Mouse (Mus musculus): Measurements from ENCODE around the gene Casp6. TPM values are rescaled to one million over a fixed set of nuclear protein-coding genes. Genes with fewer than 3 reads are reported as not detected.

The Casp6 gene
- polyA plus RNA-seq, 1 experiment from 2014 or later, result 87.4 TPM

DNA sequence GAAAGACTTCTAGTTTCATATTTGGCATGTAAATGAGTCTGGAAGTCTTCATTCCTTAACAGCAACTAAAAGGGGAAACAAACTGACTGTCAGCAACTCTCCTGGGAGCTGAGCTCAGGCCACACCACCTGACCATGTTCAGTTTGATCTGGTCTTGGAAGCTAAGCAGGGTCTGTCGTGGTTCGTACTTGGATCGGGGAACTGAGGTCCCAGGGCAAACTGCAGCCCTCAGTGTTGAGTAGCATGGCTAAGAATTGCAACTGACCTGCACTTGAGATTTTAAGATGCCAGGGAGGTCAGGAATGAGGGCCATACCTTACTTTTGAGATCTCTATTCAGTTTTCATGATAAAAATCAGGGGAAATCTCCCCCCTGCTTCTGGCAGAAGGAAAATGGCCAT is 24.6 kb downstream of the Casp6 start:
- no peaks in the 10 kb centered on the region for H3K36me3 ChIP-seq
- WGBS, result 79% methylated on average over 3 of the region's 3 CpGs

DNA sequence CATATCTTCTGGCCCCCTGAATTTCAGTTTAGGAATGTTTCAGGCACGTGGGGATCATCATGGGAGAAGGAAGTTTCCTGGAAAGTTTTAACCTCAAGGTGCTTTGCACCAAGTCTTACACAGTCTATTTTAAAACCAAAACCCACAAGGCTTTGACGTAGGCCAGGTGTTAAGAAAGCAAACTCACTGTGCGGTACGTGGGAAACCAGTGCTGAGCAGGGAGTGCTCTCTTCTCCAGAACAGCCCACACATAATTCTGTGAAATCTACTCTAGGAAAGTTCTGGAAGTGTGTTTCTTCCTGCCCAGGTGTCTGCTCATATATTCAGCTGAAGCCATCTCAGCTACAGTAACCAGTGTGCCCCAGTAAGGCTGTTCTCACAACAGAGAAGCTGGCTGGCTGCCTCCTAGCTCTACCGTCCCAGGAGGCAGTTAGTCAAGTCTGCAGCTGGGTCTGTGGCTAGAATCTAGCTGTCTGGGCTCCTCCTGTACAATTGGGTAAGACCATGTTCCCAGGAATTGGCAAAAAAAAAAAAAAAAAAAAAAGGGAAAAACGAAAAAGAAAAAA is 29.1 kb downstream of the Casp6 start:
- H3K4me2 ChIP-seq, result no peak overlapping the region
- no peak overlapping the region for H3K27ac ChIP-seq
- 54% methylated on average over 6 of the region's 6 CpGs for WGBS
- H3K4me3 ChIP-seq, result no peak overlapping the region
- no peaks in the 10 kb centered on the region for H3K27me3 ChIP-seq
- H3K4me1 ChIP-seq, result no peaks in the 10 kb centered on the region
- no peaks in the 10 kb centered on the region for H3K36me3 ChIP-seq
- H3K9ac ChIP-seq, result no peak overlapping the region
- no peak for ATAC-seq (ENCODE audit: borderline replicate concordance, extremely low read depth, low FRiP score, low TSS enrichment)
- H3K9me3 ChIP-seq, result no peaks in the 10 kb centered on the region

More for the DNA sequence above, 24.6 kb downstream of the Casp6 start:
- no peak for ATAC-seq (ENCODE audit: borderline replicate concordance, extremely low read depth, low FRiP score, low TSS enrichment)
- H3K9me3 ChIP-seq, result no peaks in the 10 kb centered on the region
- no peak overlapping the region for H3K27ac ChIP-seq
- no peak overlapping the region for H3K4me3 ChIP-seq
- H3K4me2 ChIP-seq, result no peak overlapping the region
- no peaks in the 10 kb centered on the region for H3K27me3 ChIP-seq
- no peak overlapping the region for H3K9ac ChIP-seq
- no peaks in the 10 kb centered on the region for H3K4me1 ChIP-seq

GRCm38 (mm10) chr3:129932443-129932842 is 31.2 kb downstream of the Casp6 start:
- Histone ChIP-seq H3K36me3 (no peaks in the 10 kb centered on the region), H3K4me1 (no peaks in the 10 kb centered on the region)
- WGBS, result 32% methylated on average over 4 of the region's 4 CpGs

GRCm38 (mm10) chr3:129936561-129936960 is 35.3 kb downstream of the Casp6 start:
- no peak for ATAC-seq (ENCODE audit: borderline replicate concordance, extremely low read depth, low FRiP score, low TSS enrichment)
- Histone ChIP-seq H3K9ac (no peak overlapping the region), H3K9me3 (no peaks in the 10 kb centered on the region), H3K27ac (no peak overlapping the region), H3K4me3 (no peak overlapping the region), H3K36me3 (no peaks in the 10 kb centered on the region), H3K4me1 (no peaks in the 10 kb centered on the region), H3K4me2 (no peak overlapping the region), H3K27me3 (no peaks in the 10 kb centered on the region)
- 57% methylated on average over 9 of the region's 9 CpGs for WGBS

More at GRCm38 (mm10) chr3:129932443-129932842, 31.2 kb downstream of the Casp6 start:
- Histone ChIP-seq H3K27ac (no peak overlapping the region), H3K4me3 (no peak overlapping the region), H3K27me3 (no peaks in the 10 kb centered on the region), H3K9me3 (no peaks in the 10 kb centered on the region), H3K4me2 (no peak overlapping the region), H3K9ac (no peak overlapping the region)
- no peak for ATAC-seq (ENCODE audit: borderline replicate concordance, extremely low read depth, low FRiP score, low TSS enrichment)

- WGBS, result 40% methylated on average over 3 of the region's 3 CpGs
- Histone ChIP-seq H3K4me3 (no peak overlapping the region), H3K27ac (no peak overlapping the region), H3K9me3 (no peaks in the 10 kb centered on the region), H3K27me3 (no peaks in the 10 kb centered on the region), H3K4me1 (no peaks in the 10 kb centered on the region), H3K4me2 (no peak overlapping the region), H3K36me3 (no peaks in the 10 kb centered on the region), H3K9ac (no peak overlapping the region)
- no peak for ATAC-seq (ENCODE audit: borderline replicate concordance, extremely low read depth, low FRiP score, low TSS enrichment)
Measured at GRCm38 (mm10) chr3:129937848-129938247, 36.6 kb downstream of the Casp6 start.

DNA sequence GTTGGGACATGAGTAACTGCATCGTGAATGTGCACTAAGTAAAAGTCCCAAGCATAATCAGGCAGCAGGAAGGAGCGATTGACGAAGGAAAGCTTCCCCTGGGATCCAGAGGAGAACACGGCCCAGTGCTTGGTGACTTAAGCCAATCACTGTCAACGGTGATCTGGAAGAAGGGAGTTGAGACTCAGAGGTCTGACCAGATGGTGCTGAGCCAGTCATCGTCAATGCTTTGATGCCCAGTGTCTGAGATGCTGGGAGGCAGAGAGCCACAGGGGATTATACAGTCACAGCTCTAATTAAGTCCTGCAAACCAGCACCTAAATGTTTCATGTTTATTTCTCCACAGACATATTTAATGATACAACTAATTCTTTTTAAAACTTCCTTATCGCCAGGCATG is 37.8 kb downstream of the Casp6 start:
- H3K27me3 ChIP-seq, result no peaks in the 10 kb centered on the region
- no peak for ATAC-seq (ENCODE audit: borderline replicate concordance, extremely low read depth, low FRiP score, low TSS enrichment)
- no peaks in the 10 kb centered on the region for H3K4me1 ChIP-seq
- no peak overlapping the region for H3K4me3 ChIP-seq
- H3K27ac ChIP-seq, result no peak overlapping the region
- no peak overlapping the region for H3K9ac ChIP-seq
- H3K36me3 ChIP-seq, result no peaks in the 10 kb centered on the region
- H3K9me3 ChIP-seq, result no peaks in the 10 kb centered on the region
- no peak overlapping the region for H3K4me2 ChIP-seq
- WGBS, result 73% methylated on average over 7 of the region's 7 CpGs

GRCm38 (mm10) chr3:129940780-129941179 is 39.6 kb downstream of the Casp6 start:
- H3K36me3 ChIP-seq, result no peaks in the 10 kb centered on the region
- no peaks in the 10 kb centered on the region for H3K9me3 ChIP-seq
- no peak overlapping the region for H3K27ac ChIP-seq
- H3K9ac ChIP-seq, result no peak overlapping the region
- WGBS, result 91% methylated on average over 2 of the region's 2 CpGs
- ATAC-seq (ENCODE audit: borderline replicate concordance, extremely low read depth, low FRiP score, low TSS enrichment), result no peak
- no peaks in the 10 kb centered on the region for H3K4me1 ChIP-seq
- no peak overlapping the region for H3K4me3 ChIP-seq
- no peaks in the 10 kb centered on the region for H3K27me3 ChIP-seq
- H3K4me2 ChIP-seq, result no peak overlapping the region

GRCm38 (mm10) chr3:129941291-129941690 is 40.1 kb downstream of the Casp6 start:
- H3K4me3 ChIP-seq, result no peak overlapping the region
- H3K27me3 ChIP-seq, result no peaks in the 10 kb centered on the region
- no peaks in the 10 kb centered on the region for H3K36me3 ChIP-seq
- ATAC-seq (ENCODE audit: borderline replicate concordance, extremely low read depth, low FRiP score, low TSS enrichment), result no peak
- no peak overlapping the region for H3K4me2 ChIP-seq
- H3K27ac ChIP-seq, result no peak overlapping the region
- WGBS, result 90% methylated on average over 1 of the region's 1 CpGs
- no peaks in the 10 kb centered on the region for H3K9me3 ChIP-seq
- H3K9ac ChIP-seq, result no peak overlapping the region
- H3K4me1 ChIP-seq, result no peaks in the 10 kb centered on the region

DNA sequence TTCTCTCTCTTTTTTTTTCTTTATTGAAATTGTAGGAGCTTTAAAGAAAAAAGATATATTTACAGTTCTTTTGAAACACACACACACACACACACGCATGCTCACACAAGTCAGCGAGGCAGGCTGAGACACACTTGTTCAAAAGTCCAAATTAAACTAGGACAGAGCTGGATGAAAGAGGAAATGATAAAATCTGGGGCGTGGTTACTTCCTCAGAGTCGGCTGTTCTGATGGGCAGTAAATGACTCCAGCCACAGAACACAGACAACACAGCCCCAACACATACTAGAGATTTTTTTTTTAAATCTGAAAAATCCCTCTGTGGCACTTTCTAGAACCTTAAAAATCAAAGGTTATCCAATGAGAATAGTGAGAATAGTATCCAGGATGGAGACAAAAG is 42.6 kb downstream of the Casp6 start:
- no peak overlapping the region for H3K4me2 ChIP-seq
- H3K36me3 ChIP-seq, result no peaks in the 10 kb centered on the region
- H3K4me3 ChIP-seq, result no peak overlapping the region
- H3K9ac ChIP-seq, result no peak overlapping the region
- no peak overlapping the region for H3K27ac ChIP-seq
- no peaks in the 10 kb centered on the region for H3K4me1 ChIP-seq
- H3K27me3 ChIP-seq, result no peaks in the 10 kb centered on the region
- H3K9me3 ChIP-seq, result no peaks in the 10 kb centered on the region
- ATAC-seq (ENCODE audit: borderline replicate concordance, extremely low read depth, low FRiP score, low TSS enrichment), result no peak
- WGBS, result 63% methylated on average over 4 of the region's 4 CpGs

DNA sequence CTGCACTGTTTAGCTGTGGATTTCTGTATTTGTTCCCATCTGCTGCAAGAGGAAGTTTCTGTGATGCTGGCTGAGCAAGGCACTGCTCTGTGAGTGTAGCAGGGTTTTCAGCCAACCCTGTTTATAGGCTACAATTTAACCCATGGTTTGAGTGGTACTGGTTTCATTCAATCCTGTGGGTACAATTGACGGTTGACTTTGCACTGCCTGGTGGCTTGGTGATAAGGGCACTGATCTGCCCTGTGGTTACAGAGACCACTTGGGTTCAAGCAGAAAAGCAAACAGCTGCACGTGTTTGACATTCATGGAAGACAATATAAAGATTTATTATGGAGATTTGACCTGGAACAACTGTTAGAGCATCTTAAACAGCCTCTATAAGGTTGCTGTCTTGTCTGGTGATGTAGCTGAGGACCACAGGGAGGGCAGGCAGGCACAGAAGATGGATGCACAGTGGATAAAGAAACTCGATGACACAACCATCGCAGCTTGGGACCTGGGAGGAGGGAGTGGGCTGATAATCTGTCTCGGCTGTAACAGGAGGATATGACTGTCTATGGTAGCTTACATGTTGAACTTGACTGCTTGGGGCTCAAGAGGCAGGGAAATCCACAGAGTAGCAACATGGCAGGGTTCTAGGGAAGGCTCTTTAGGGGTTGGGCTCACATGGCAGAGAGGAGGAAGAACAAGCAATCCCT is 45.1 kb downstream of the Casp6 start:
- no peak overlapping the region for H3K9ac ChIP-seq

DNA sequence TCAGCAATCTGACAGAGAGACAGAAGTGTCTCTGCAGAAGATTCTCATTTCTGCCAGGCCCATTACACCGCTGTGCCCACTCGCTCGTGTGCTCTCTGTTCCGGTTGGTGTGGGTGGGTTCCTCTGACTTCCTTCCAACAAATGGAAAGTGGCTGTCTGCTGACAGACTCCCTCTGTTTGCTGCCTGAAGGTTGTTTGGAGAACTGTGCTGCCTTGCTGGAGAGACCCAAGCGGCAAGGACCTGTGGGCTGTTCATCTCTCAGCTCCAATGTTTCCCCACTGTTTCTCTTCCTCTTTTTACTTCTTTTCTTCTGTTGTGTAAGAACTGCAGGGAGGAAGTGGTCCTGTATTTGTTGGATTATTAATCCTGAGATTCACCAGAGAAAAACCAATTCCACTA is 47.1 kb downstream of the Casp6 start:
- no peaks in the 10 kb centered on the region for H3K4me1 ChIP-seq
- H3K9ac ChIP-seq, result no peak overlapping the region
- no peaks in the 10 kb centered on the region for H3K27me3 ChIP-seq
- H3K27ac ChIP-seq, result no peak overlapping the region
- no peak for ATAC-seq (ENCODE audit: borderline replicate concordance, extremely low read depth, low FRiP score, low TSS enrichment)
- no peak overlapping the region for H3K4me3 ChIP-seq
- whole genome bisulfite sequencing, result 73% methylated on average over 5 of the region's 5 CpGs
- no peaks in the 10 kb centered on the region for H3K36me3 ChIP-seq
- H3K4me2 ChIP-seq, result no peak overlapping the region
- H3K9me3 ChIP-seq, result no peaks in the 10 kb centered on the region

More for the DNA sequence above, 45.1 kb downstream of the Casp6 start:
- no peak overlapping the region for H3K27ac ChIP-seq
- 53% methylated on average over 5 of the region's 5 CpGs for WGBS
- no peaks in the 10 kb centered on the region for H3K4me1 ChIP-seq
- H3K27me3 ChIP-seq, result no peaks in the 10 kb centered on the region
- ATAC-seq (ENCODE audit: borderline replicate concordance, extremely low read depth, low FRiP score, low TSS enrichment), result no peak
- H3K9me3 ChIP-seq, result no peaks in the 10 kb centered on the region
- no peak overlapping the region for H3K4me2 ChIP-seq
- H3K4me3 ChIP-seq, result no peak overlapping the region
- no peaks in the 10 kb centered on the region for H3K36me3 ChIP-seq

DNA sequence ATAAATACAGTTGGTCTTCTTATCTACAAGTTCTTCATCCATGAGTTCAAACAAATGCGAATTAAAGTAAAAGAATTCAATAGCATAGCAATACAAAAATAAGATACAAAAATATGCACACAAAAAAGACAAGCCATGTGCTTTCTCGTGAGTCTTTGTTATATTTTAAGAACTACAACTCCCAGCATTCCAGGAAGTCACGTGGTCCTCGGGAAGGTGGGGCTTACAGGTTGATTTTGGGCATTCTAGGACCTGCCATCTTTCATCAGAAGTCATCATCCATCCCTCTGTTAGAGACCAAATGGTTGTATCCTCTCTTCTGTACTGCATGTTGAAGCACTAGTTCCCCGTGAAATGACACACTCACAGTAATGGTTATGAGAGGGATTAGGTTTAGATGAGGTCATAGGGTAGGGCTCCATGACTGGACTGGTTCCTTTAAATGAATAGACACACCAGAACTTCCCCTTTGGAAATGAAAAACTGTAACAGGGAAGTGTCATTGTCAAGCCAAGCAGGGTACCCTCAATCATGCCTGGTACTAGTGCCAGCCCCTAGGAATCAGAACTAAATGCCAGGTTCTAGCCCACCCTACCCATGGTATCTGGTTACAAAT is 48.0 kb downstream of the Casp6 start:
- Histone ChIP-seq H3K4me1 (no peaks in the 10 kb centered on the region), H3K36me3 (no peaks in the 10 kb centered on the region), H3K9ac (no peak overlapping the region), H3K9me3 (no peaks in the 10 kb centered on the region), H3K4me2 (no peak overlapping the region), H3K27me3 (no peaks in the 10 kb centered on the region), H3K4me3 (no peak overlapping the region), H3K27ac (no peak overlapping the region)
- ATAC-seq (ENCODE audit: borderline replicate concordance, extremely low read depth, low FRiP score, low TSS enrichment), result no peak
- WGBS, result 78% methylated on average over 5 of the region's 5 CpGs

All from lung, embryonic 15.5 days (tissue).